Mouse (Mus musculus) retina, embryonic 14.5 days (tissue): Measurements from ENCODE around the gene Dcun1d2.

Experiments used
- DNase-seq: peaks from one replicate; pipeline ENCODE4 v3.0.0-alpha.2; 2015; ENCODE audit warnings: low spot score

Dcun1d2 gene

GRCm38 (mm10) chr8:13206290-13206689, 81.6 kb downstream of the Dcun1d2 start:
- DNase-seq = no peak
